Mouse (Mus musculus) stomach, postnatal 0 days (tissue): ENCODE measurements at regions not wholly inside any gene's neighbourhood (a gene's known extent, or its start where the extent isn't known, plus 50 kb on each side); places are given as distances from the start of the nearest gene placed in this dataset.

Experiments used
- ATAC-seq: fragments of 200-750 bp; cut with Nextera tagmentation; 2 replicates; pipeline ENCODE4 v1.8.0; 2017; ENCODE audit not compliant: low FRiP score, low TSS enrichment
- DNase-seq: peaks from one replicate; pipeline ENCODE4 v3.0.0-alpha.2; 2016; ENCODE audit warnings: low spot score
- H3K27ac ChIP-seq: fragments of 300-500 bp; sonication (generic); replicated peaks from 2 replicates; pipeline ENCODE4 v1.5.1; 2014; ENCODE audit warnings: mild to moderate bottlenecking, control low read depth
- H3K27me3 ChIP-seq: fragments of 300-500 bp; sonication (generic); 2 replicates; pipeline ENCODE4 v1.6.1; 2014; ENCODE audit warnings: low read length; ENCODE audit not compliant: control insufficient read depth, insufficient read depth
- H3K36me3 ChIP-seq: fragments of 300-500 bp; sonication (generic); 2 replicates; pipeline ENCODE4 v1.6.1; 2014; ENCODE audit warnings: low read length, mixed read lengths; ENCODE audit not compliant: control insufficient read depth, insufficient read depth
- H3K4me1 ChIP-seq: fragments of 300-500 bp; sonication (generic); replicated peaks from 2 replicates; pipeline ENCODE4 v1.6.1; 2014; ENCODE audit warnings: antibody characterized with exemption; ENCODE audit not compliant: control insufficient read depth, insufficient read depth
- H3K4me2 ChIP-seq: fragments of 300-500 bp; sonication (generic); replicated peaks from 2 replicates; pipeline ENCODE4 v1.6.1; 2014; ENCODE audit warnings: low read depth, mild to moderate bottlenecking, control low read depth, moderate library complexity
- H3K4me3 ChIP-seq: fragments of 300-500 bp; sonication (generic); 2 replicates; pipeline ENCODE4 v1.5.1; 2014; ENCODE audit warnings: low read depth, low read length, control low read depth
- H3K9ac ChIP-seq: fragments of 300-500 bp; sonication (generic); 2 replicates; pipeline ENCODE4 v1.6.1; 2014; ENCODE audit warnings: mild to moderate bottlenecking, low read length, control low read depth, mixed read lengths
- H3K9me3 ChIP-seq: fragments of 300-500 bp; sonication (generic); 2 replicates; pipeline ENCODE4 v1.6.1; 2016; ENCODE audit warnings: low read length; ENCODE audit not compliant: control insufficient read depth
- CTCF ChIP-seq: IDR thresholded peaks from 2 replicates; pipeline ENCODE4 v1.5.1; 2016; ENCODE audit warnings: antibody characterized with exemption, low read depth, mild to moderate bottlenecking, moderate library complexity
- EP300 ChIP-seq: optimal IDR thresholded peaks from 2 replicates; pipeline ENCODE3; 2016; ENCODE audit warnings: antibody characterized with exemption
- WGBS: fragments of 180-500 bp; shearing (Covaris S2); extraction: QIAGEN DNeasy Blood & Tissue Kit; methylation state at CpG from one replicate; pipeline ENCODE4 v1.1.7; 2014; 5-methylcytosine and 5-hydroxymethylcytosine counted together

GRCm38 (mm10) chr12:112411612-112412350 lies 77.5 kb upstream of the A530016L24Rik start:
- no peaks in the 10 kb centered on the region for H3K27me3 ChIP-seq
- no peaks in the 10 kb centered on the region for H3K9me3 ChIP-seq
- DNase-seq (no peak), ATAC-seq (no peak)
- TF ChIP-seq CTCF (peak; percentile 73), EP300 (no peak)
- no peaks in the 10 kb centered on the region for H3K36me3 ChIP-seq
- no peak overlapping the region for H3K27ac ChIP-seq
- no peaks in the 10 kb centered on the region for H3K4me1 ChIP-seq
- H3K9ac ChIP-seq, result no peak overlapping the region
- H3K4me2 ChIP-seq, result no peak overlapping the region
- H3K4me3 ChIP-seq, result no peak overlapping the region
- WGBS, result 7% methylated on average over 13 of the region's 13 CpGs

DNA sequence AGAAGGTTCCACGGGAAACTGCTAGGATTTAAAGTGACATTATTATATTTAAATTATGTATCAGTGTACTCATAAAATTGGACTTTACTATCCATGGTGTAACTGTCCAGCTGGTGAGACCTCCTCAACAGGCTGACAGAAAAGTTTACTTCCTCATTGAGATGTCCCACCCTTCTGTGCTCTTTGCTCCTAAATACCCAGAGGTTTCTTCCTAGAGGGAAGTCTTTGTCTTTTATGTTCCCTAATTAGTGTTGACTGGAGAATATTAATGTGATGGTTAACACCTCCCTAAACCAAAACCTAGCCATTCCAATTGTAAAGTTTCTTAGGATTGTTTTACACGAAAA lies 76.9 kb upstream of the A530016L24Rik start:
- Histone ChIP-seq H3K4me3 (no peak overlapping the region), H3K27ac (no peak overlapping the region), H3K27me3 (no peaks in the 10 kb centered on the region), H3K4me2 (no peak overlapping the region), H3K36me3 (no peaks in the 10 kb centered on the region), H3K9ac (no peak overlapping the region), H3K9me3 (no peaks in the 10 kb centered on the region), H3K4me1 (no peaks in the 10 kb centered on the region)
- WGBS, result 38% methylated on average over 2 of the region's 2 CpGs
- no peak for TF ChIP-seq CTCF
- no peak for TF ChIP-seq EP300
- ATAC-seq (no peak), DNase-seq (no peak)

- no peak overlapping the region for H3K9ac ChIP-seq
- no peaks in the 10 kb centered on the region for H3K36me3 ChIP-seq
- H3K9me3 ChIP-seq, result no peaks in the 10 kb centered on the region
- WGBS, result 71% methylated on average over 18 of the region's 18 CpGs
- no peak overlapping the region for H3K4me2 ChIP-seq
- H3K27me3 ChIP-seq, result no peaks in the 10 kb centered on the region
- no peak for DNase-seq
- H3K27ac ChIP-seq, result no peak overlapping the region
- no peak overlapping the region for H3K4me3 ChIP-seq
- no peaks in the 10 kb centered on the region for H3K4me1 ChIP-seq
- TF ChIP-seq EP300, result no peak
- TF ChIP-seq CTCF, result no peak
- no peak for ATAC-seq
Measured at GRCm38 (mm10) chr12:112415926-112416473, 73.2 kb upstream of the A530016L24Rik start.

- DNase-seq (no peak), ATAC-seq (no peak)
- 68% methylated on average over 13 of the region's 13 CpGs for WGBS
Measured at GRCm38 (mm10) chr12:112416537-112416936, 72.7 kb upstream of the A530016L24Rik start.

GRCm38 (mm10) chr12:112418636-112419035 lies 70.6 kb upstream of the A530016L24Rik start:
- H3K36me3 ChIP-seq, result no peaks in the 10 kb centered on the region
- WGBS, result 46% methylated on average over 12 of the region's 12 CpGs
- TF ChIP-seq CTCF (no peak), EP300 (no peak)
- no peak overlapping the region for H3K4me3 ChIP-seq
- ATAC-seq (no peak), DNase-seq (no peak)
- no peak overlapping the region for H3K27ac ChIP-seq
- no peaks in the 10 kb centered on the region for H3K4me1 ChIP-seq
- H3K9ac ChIP-seq, result no peak overlapping the region
- no peaks in the 10 kb centered on the region for H3K27me3 ChIP-seq
- H3K9me3 ChIP-seq, result no peaks in the 10 kb centered on the region
- H3K4me2 ChIP-seq, result no peak overlapping the region

More at GRCm38 (mm10) chr12:112416537-112416936, 72.7 kb upstream of the A530016L24Rik start:
- no peak overlapping the region for H3K9ac ChIP-seq
- H3K4me3 ChIP-seq, result no peak overlapping the region
- no peak overlapping the region for H3K27ac ChIP-seq
- H3K36me3 ChIP-seq, result no peaks in the 10 kb centered on the region
- H3K27me3 ChIP-seq, result no peaks in the 10 kb centered on the region
- TF ChIP-seq CTCF, result no peak
- no peak overlapping the region for H3K4me2 ChIP-seq
- no peaks in the 10 kb centered on the region for H3K4me1 ChIP-seq
- H3K9me3 ChIP-seq, result no peaks in the 10 kb centered on the region

DNA sequence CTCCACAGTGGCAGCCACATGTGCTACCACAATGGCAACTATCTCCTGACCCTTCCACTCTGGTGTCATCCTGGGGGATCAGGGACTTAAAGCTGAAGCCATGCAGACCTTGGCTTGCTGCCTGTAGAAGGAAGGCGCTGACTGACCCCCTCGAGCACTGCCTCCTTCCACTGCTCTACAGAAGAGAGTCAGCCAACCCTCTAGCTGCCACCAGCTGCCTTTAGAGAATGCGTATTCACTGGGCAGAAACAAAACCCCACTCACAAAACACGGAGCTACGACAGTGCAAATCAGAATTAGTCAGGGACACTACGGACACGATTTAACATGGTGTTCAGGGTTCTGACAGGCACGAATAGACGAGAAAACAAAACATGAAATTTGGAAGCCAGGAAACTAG lies 67.1 kb upstream of the A530016L24Rik start:
- no peak overlapping the region for H3K4me3 ChIP-seq
- no peaks in the 10 kb centered on the region for H3K4me1 ChIP-seq
- H3K36me3 ChIP-seq, result no peaks in the 10 kb centered on the region
- H3K4me2 ChIP-seq, result no peak overlapping the region
- H3K27me3 ChIP-seq, result no peaks in the 10 kb centered on the region
- DNase-seq, result no peak
- no peaks in the 10 kb centered on the region for H3K9me3 ChIP-seq
- WGBS, result 84% methylated on average over 9 of the region's 9 CpGs
- TF ChIP-seq CTCF, result no peak
- no peak for TF ChIP-seq EP300
- no peak overlapping the region for H3K9ac ChIP-seq
- H3K27ac ChIP-seq, result no peak overlapping the region
- ATAC-seq, result no peak
